Mouse (Mus musculus) liver, embryonic 16.5 days (tissue): ENCODE measurements at regions not wholly inside any gene's neighbourhood (a gene's known extent, or its start where the extent isn't known, plus 50 kb on each side); places are given as distances from the start of the nearest gene placed in this dataset.
A peak's percentile ranks its signal among the peaks of the same experiment; 100 is the strongest.

Source experiments
- ATAC-seq: fragments of 200-750 bp; cut with Nextera tagmentation; 2 replicates; pipeline ENCODE4 v1.8.0; 2017; ENCODE audit warnings: low read depth, mild to moderate bottlenecking, moderate number of reproducible peaks, moderate library complexity
- H3K27ac ChIP-seq: fragments of 300-500 bp; sonication (generic); 2 replicates; pipeline ENCODE4 v1.5.1; 2014; ENCODE audit warnings: mild to moderate bottlenecking, low read length
- H3K27me3 ChIP-seq: fragments of 300-500 bp; sonication (generic); 2 replicates; pipeline ENCODE4 v1.6.1; 2014; ENCODE audit warnings: low read depth, low read length, mixed read lengths; ENCODE audit not compliant: control insufficient read depth, insufficient read depth
- H3K36me3 ChIP-seq: fragments of 300-500 bp; sonication (generic); 2 replicates; pipeline ENCODE4 v1.6.1; 2014; ENCODE audit warnings: mild to moderate bottlenecking; ENCODE audit not compliant: control insufficient read depth, insufficient read depth
- H3K4me1 ChIP-seq: fragments of 300-500 bp; sonication (generic); 2 replicates; pipeline ENCODE4 v1.6.1; 2014; ENCODE audit warnings: low read depth, low read length, mixed read lengths; ENCODE audit not compliant: control insufficient read depth
- H3K4me2 ChIP-seq: fragments of 300-500 bp; sonication (generic); 2 replicates; pipeline ENCODE4 v1.6.1; 2014; ENCODE audit warnings: low read depth, low read length, mixed read lengths
- H3K4me3 ChIP-seq: fragments of 300-500 bp; sonication (generic); 2 replicates; pipeline ENCODE4 v1.5.1; 2014; ENCODE audit warnings: low read depth, mild to moderate bottlenecking, low read length
- H3K9ac ChIP-seq: fragments of 300-500 bp; sonication (generic); 2 replicates; pipeline ENCODE4 v1.6.1; 2014; ENCODE audit warnings: low read depth, low read length
- H3K9me3 ChIP-seq: fragments of 300-500 bp; sonication (generic); replicated peaks from 2 replicates; pipeline ENCODE4 v1.6.1; 2016; ENCODE audit warnings: low read length; ENCODE audit not compliant: control insufficient read depth
- WGBS: fragments of 180-500 bp; shearing (Covaris S2); extraction: QIAGEN DNeasy Blood & Tissue Kit; methylation state at CpG from one replicate; pipeline ENCODE4 v1.1.7; 2014; ENCODE audit not compliant: insufficient replicate concordance; 5-methylcytosine and 5-hydroxymethylcytosine counted together

DNA sequence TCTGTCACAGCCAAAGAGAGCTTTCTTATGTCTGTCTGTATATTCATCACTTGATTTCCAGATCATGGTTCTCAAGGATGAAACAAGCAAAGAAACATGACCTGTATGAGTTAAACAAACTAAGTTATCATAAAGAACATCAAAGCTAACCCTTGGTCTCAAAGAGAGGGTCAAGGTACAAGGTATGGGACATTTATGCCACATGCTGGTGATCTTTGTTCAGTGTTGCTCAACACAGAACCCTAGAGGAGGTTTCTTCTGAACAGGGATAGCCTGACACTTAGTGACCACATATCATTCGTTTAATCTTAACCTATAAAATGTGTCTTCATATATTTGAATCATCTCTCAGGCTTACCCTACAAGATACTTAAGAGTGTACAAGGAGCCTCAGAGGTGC is 170.6 kb upstream of the Lrig3 start:
- Histone ChIP-seq H3K27me3 (no peaks in the 10 kb centered on the region), H3K27ac (no peak overlapping the region), H3K9ac (no peak overlapping the region), H3K4me2 (no peak overlapping the region), H3K4me3 (no peak overlapping the region), H3K4me1 (no peaks in the 10 kb centered on the region), H3K36me3 (no peaks in the 10 kb centered on the region), H3K9me3 (no peaks in the 10 kb centered on the region)
- peak; percentile 58; the same call in 1 of the 2 replicates for ATAC-seq
- 52% methylated on average over 1 of the region's 1 CpGs for WGBS

DNA sequence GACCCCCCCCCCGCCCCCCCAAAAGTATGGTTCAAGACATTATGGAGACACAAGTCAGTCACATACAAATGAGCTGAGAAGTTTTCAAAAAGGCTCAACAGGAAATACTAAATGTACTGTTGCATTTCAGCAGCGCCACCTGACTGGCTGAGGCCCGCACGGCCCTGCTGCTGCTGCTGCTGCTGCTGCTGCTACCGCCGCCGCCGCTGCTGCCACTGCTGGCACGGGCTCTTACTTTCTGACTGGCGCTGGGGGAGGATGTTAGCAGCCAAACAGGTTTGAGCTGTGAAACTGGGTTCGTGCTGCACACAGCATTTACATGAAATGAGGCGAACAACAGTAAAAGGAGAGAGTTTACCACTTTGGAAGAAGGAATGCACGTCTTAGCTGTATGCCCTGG is 167.3 kb upstream of the Lrig3 start:
- Histone ChIP-seq H3K9me3 (no peaks in the 10 kb centered on the region), H3K27me3 (no peaks in the 10 kb centered on the region), H3K27ac (no peak overlapping the region), H3K4me1 (no peaks in the 10 kb centered on the region), H3K4me2 (no peak overlapping the region), H3K36me3 (no peaks in the 10 kb centered on the region), H3K4me3 (no peak overlapping the region), H3K9ac (no peak overlapping the region)
- ATAC-seq = no peak
- WGBS = 22% methylated on average over 13 of the region's 13 CpGs

DNA sequence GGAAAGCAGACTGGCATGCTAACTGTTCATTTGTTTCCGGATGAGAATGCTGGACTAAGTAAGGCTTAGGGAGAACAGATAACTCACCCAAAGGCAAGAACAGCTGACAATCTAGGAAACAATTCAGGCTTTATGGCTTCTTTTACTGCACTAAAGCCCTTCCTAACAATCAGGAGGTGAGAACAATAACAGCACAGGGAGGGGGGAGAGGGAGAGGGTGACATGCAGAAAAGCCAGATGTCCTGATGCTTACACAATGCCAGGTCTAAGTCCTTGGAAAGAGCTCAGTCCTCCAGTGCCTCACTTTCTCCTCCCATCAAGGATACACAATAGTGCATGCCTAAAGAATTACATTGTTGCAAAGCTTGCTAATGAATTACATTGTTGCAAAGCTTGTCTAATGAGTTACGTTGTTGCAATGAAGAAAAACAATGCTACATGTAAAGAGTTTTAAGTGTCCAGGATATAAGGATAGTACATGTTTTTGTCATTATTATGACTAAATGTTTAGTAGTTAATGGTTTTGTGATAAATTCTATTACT is 165.3 kb upstream of the Lrig3 start:
- WGBS = 54% methylated on average over 2 of the region's 2 CpGs
- Histone ChIP-seq H3K4me2 (no peak overlapping the region), H3K27me3 (no peaks in the 10 kb centered on the region), H3K36me3 (no peaks in the 10 kb centered on the region), H3K4me3 (no peak overlapping the region), H3K4me1 (no peaks in the 10 kb centered on the region), H3K9ac (no peak overlapping the region), H3K27ac (no peak overlapping the region), H3K9me3 (no peaks in the 10 kb centered on the region)
- ATAC-seq = no peak

DNA sequence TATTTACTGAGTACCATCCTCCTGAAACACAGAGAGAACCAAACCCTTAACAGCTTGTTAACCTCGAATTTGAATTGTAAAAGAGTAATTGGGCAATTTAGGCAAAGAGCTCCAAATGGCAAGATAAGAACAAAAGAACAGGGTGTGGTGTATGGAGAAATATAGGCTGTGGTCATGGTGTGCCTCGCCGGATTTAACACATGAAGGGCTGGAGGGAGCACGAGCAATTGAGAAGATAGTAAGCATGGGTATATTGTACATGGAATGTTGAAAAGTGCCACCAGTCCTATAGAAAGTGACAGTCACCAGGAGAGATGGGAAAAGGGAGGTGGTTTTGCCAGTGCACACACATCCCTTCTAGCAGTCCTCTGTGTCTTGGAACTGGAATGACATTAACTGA is 164.5 kb upstream of the Lrig3 start:
- Histone ChIP-seq H3K4me2 (no peak overlapping the region), H3K27ac (no peak overlapping the region), H3K27me3 (no peaks in the 10 kb centered on the region), H3K4me1 (no peaks in the 10 kb centered on the region), H3K9me3 (no peaks in the 10 kb centered on the region), H3K9ac (no peak overlapping the region), H3K4me3 (no peak overlapping the region), H3K36me3 (no peaks in the 10 kb centered on the region)
- no peak for ATAC-seq
- 26% methylated on average over 4 of the region's 4 CpGs for WGBS

DNA sequence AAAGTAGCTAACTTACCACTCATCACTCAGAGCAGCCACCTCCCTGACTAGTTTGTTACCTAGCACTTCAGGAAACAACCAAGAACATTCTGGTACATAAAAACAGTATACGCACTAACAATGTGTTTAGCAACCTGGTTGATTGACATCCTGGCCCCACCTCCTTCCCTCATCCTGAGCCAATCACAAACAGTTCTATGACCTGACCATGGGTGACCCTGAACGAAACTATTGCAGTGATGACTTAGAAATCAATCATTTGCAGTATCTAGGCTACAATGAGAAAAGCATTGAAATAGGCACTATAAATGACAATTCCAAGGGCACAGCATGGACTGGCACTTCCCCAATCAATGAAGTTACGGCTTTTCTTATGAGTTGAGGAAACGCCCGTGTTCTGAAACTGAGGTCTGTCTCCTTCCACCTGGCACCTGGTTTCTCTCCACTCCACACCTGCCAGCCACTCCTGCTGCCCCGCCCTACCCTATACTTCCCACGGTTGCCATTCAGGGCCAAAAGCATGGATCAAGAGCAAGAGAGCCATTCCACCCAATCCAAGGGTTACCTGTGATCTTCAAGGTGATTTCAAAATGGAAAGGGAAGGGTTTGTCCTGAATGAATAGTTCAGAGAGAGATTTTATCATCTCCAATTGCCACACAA is 162.9 kb upstream of the Lrig3 start:
- no peak overlapping the region for H3K27ac ChIP-seq
- 67% methylated on average over 7 of the region's 7 CpGs for WGBS
- no peak for ATAC-seq
- H3K4me2 ChIP-seq = no peak overlapping the region
- no peaks in the 10 kb centered on the region for H3K36me3 ChIP-seq
- H3K9ac ChIP-seq = no peak overlapping the region
- H3K4me3 ChIP-seq = no peak overlapping the region
- H3K4me1 ChIP-seq = no peaks in the 10 kb centered on the region
- H3K9me3 ChIP-seq = no peaks in the 10 kb centered on the region
- no peaks in the 10 kb centered on the region for H3K27me3 ChIP-seq

DNA sequence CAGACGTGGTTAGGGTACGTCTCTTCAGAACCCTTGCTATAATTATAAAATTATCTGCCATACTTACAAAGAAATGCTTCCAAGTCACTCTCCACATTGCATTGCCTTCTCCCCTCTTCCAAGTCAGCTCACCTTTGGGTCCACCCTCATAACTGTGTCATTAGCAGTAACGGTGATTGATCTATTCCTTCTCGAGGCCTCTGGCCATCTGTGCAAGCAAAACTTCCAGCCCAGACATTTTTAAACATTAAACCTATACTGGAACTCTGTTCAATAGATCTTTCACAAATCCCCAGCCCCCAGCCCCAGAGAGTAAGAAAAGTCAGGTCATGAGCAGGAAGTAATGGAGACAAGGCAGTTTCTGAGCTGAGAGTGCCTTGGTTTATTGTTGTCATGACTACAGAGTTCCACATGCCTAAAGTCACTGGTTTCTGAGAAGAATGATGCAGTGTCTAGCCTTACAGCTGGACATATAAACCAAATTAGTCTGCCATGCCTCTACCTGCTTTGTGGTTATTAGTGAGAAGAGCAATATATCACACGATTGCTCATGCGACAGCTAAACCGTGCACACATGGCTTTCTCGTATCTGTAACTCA is 156.1 kb upstream of the Lrig3 start:
- no peak for ATAC-seq
- no peak overlapping the region for H3K4me3 ChIP-seq
- no peaks in the 10 kb centered on the region for H3K36me3 ChIP-seq
- WGBS = 70% methylated on average over 8 of the region's 8 CpGs
- H3K9ac ChIP-seq = no peak overlapping the region
- no peak overlapping the region for H3K27ac ChIP-seq
- H3K4me2 ChIP-seq = no peak overlapping the region
- no peaks in the 10 kb centered on the region for H3K9me3 ChIP-seq
- no peaks in the 10 kb centered on the region for H3K27me3 ChIP-seq
- H3K4me1 ChIP-seq = no peaks in the 10 kb centered on the region

DNA sequence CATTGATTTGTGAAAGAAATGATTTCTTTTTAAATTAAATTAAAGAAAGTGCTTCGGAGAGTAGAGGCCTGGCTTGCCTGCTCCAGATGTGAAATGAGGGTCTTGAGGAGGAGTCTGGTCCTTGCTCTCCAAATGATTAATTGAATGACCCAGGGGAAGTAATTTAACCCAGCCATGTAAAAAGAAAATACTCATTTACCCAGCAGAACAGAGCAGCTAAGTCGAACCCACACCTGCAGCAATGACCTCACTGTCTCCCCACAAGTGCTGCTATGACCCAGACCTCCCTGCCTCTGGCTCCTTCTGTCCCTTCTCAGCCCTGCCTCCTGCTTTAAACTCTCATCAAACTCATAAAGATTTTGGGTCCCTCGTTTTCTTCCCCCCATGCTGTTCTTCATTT is 155.4 kb upstream of the Lrig3 start:
- no peaks in the 10 kb centered on the region for H3K27me3 ChIP-seq
- WGBS = 37% methylated on average over 3 of the region's 3 CpGs
- no peak overlapping the region for H3K4me3 ChIP-seq
- no peak for ATAC-seq
- no peak overlapping the region for H3K9ac ChIP-seq
- H3K4me2 ChIP-seq = no peak overlapping the region
- H3K9me3 ChIP-seq = no peaks in the 10 kb centered on the region
- no peaks in the 10 kb centered on the region for H3K36me3 ChIP-seq
- no peak overlapping the region for H3K27ac ChIP-seq
- no peaks in the 10 kb centered on the region for H3K4me1 ChIP-seq

DNA sequence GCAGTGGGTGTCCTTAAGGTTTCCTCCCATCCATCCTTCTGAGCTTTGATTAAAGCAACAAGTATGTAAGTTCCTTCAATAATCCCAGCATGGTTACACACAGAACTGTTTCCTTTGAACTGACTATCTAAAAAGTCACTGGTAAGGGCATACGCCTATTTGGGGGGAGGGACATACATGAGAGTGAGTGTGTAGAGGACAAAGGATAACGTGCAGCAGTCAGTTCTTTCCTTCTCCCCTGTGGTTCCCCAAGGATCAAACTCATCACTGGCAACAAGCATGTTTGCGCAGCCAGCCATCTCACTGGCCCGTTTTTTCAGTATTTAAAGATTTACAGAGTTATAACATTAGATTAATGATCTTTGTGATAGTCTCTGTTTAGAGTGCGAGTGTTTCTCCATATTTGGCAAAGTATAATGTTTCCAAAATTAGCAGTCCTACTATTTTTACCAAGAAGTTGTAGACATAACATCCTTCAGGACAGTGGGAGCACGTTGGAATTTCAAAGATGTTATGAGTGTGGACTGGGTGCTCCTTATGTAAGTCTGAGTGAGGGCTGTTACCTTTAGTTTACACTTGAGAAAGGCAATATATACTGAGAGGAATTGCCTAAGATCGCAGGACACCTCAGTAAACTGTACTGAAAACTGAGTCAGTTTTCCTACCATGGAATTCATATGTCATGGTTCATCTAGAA is 151.6 kb upstream of the Lrig3 start:
- H3K4me2 ChIP-seq = no peak overlapping the region
- no peak overlapping the region for H3K4me3 ChIP-seq
- no peak overlapping the region for H3K27ac ChIP-seq
- 62% methylated on average over 7 of the region's 7 CpGs for WGBS
- H3K36me3 ChIP-seq = no peaks in the 10 kb centered on the region
- no peaks in the 10 kb centered on the region for H3K4me1 ChIP-seq
- no peaks in the 10 kb centered on the region for H3K9me3 ChIP-seq
- H3K27me3 ChIP-seq = no peaks in the 10 kb centered on the region
- H3K9ac ChIP-seq = no peak overlapping the region
- ATAC-seq = no peak

DNA sequence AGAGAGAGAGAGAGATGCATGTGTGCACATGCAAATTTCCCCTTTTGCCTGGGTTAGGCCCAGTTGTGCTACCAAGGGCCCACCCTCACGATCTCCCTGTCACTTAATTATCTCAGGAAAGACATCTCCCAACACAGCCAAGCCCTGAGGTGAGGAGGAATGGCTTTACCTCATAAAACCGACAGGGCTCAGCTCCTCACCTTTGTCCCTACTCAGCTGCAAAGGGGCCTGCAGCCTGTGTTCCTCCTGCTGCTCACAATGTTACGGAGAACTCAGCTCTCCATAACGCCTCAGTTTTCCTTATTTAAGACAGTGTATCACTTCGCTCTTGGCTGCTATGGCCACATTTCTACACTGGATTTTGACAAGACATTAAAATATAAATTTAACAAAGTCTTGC is 133.8 kb upstream of the Lrig3 start:
- no peaks in the 10 kb centered on the region for H3K27me3 ChIP-seq
- H3K4me3 ChIP-seq = no peak overlapping the region
- no peak overlapping the region for H3K27ac ChIP-seq
- no peak overlapping the region for H3K4me2 ChIP-seq
- H3K9ac ChIP-seq = no peak overlapping the region
- no peak for ATAC-seq
- no peaks in the 10 kb centered on the region for H3K4me1 ChIP-seq
- no peaks in the 10 kb centered on the region for H3K36me3 ChIP-seq
- H3K9me3 ChIP-seq = no peaks in the 10 kb centered on the region
- 43% methylated on average over 5 of the region's 5 CpGs for WGBS
